Mouse (Mus musculus): ENCODE measurements around the gene Mamdc2. TPM values are rescaled to one million over a fixed set of nuclear protein-coding genes. Genes with fewer than 3 reads are reported as not detected.
A peak's percentile ranks its signal among the peaks of the same experiment; 100 is the strongest.

Mamdc2 gene
- polyA plus RNA-seq, 1 experiment from 2014 or later = 3.9 TPM

GRCm38 (mm10) chr19:23447221-23447987 is 838 bp downstream of the Mamdc2 start:
- peak; percentile 38 for ATAC-seq (ENCODE audit: low FRiP score, low TSS enrichment)
- Histone ChIP-seq H3K4me3 (ENCODE audit: low read depth, low read length) (peak overlapping the region; percentile 52), H3K4me1 (replicated peaks; ENCODE audit: control insufficient read depth, insufficient read depth) (no peaks in the 10 kb centered on the region; the same call in 1 of the 2 replicates), H3K9ac (ENCODE audit: low read length) (peak overlapping the region; percentile 66), H3K4me2 (replicated peaks; ENCODE audit: low read depth) (peak overlapping the region; percentile 93), H3K27me3 (ENCODE audit: control insufficient read depth, insufficient read depth, low read length) (no peaks in the 10 kb centered on the region), H3K9me3 (ENCODE audit: control insufficient read depth, low read length) (no peaks in the 10 kb centered on the region), H3K27ac (replicated peaks) (peak overlapping the region; percentile 65; the same call in 1 of the 2 replicates), H3K36me3 (ENCODE audit: control insufficient read depth, insufficient read depth, low read length) (no peaks in the 10 kb centered on the region)
- peak; percentile 40 for DNase-seq (ENCODE audit: low spot score)
- TF ChIP-seq EP300 (optimal IDR thresholded peaks at IDR 0.05) (no peak), CTCF (IDR thresholded peaks at IDR 0.05; ENCODE audit: low read depth) (peak; percentile 50)
- WGBS = 4% methylated on average over 23 of the region's 23 CpGs

DNA sequence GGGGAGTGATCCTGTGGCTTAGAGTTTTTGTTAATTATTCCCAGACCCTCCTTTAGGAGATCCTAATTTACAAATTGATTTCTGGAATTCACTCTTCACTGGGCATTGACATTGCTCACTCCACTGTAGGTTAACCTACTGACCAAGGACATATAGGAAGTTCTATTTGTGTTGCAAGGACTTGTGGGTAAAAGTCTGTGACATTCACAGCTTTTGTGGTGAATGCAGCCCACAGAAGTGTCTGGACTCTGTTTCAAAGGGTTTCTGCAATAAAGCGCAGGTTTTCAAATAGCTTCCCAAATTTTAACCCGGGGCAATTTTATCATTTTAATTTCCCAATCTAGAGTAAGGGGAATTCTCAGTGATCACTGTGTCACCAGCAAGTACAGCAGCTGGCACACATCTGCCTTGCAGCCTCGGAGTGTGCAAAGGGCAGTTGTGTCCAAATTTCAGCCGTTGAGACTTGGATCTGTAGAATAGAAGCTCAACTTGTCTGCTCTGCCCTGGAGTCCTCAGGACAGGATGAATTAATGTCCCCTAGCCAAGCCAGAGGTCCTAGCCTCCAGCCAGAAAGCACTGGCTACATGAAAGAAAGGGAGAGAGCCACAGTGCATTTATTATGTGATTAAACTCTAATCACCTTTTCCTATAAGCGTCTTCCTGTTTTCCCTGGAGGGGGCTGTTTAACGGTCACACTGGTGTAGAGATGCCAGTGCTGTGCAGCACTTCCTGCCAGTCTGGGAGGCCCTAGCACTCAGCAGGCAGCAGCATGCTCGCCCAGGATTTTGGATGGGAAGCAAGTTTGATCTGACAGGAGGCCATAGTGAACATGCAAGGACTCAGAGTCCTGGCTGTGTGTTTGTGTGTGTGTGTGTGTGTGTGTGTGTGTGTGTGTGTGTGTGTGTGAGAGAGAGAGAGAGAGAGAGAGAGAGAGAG is 3.1 kb downstream of the Mamdc2 start:
- ATAC-seq (ENCODE audit: low FRiP score, low TSS enrichment) = no peak
- Histone ChIP-seq H3K9me3 (ENCODE audit: control insufficient read depth, low read length) (no peaks in the 10 kb centered on the region), H3K27ac (replicated peaks) (no peak overlapping the region), H3K9ac (ENCODE audit: low read length) (no peak overlapping the region), H3K4me3 (ENCODE audit: low read depth, low read length) (no peak overlapping the region), H3K4me2 (replicated peaks; ENCODE audit: low read depth) (no peak overlapping the region), H3K27me3 (ENCODE audit: control insufficient read depth, insufficient read depth, low read length) (no peaks in the 10 kb centered on the region), H3K36me3 (ENCODE audit: control insufficient read depth, insufficient read depth, low read length) (no peaks in the 10 kb centered on the region), H3K4me1 (replicated peaks; ENCODE audit: control insufficient read depth, insufficient read depth) (no peaks in the 10 kb centered on the region; the same call in 1 of the 2 replicates)
- 44% methylated on average over 7 of the region's 7 CpGs for WGBS
- TF ChIP-seq CTCF (IDR thresholded peaks at IDR 0.05; ENCODE audit: low read depth) (no peak), EP300 (optimal IDR thresholded peaks at IDR 0.05) (no peak)
- DNase-seq (ENCODE audit: low spot score) = no peak

DNA sequence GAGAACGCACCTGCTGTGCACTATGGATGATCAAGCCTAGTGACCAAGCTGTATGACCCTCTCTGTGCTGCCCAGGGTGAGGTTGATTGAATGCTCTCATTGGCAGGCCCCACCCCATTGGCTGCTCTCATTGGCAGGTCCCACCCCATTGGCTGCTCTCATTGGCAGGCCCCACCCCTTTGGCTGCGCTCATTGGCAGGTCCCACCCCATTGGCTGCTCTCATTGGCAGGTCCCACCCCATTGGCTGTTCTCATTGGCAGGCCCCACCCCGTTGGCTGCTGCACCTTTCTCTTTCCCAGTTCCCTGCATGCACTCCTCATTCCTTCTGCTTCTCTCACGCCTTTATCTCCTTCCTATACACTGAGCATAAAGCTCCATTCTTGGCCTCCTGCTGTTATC is 12.5 kb downstream of the Mamdc2 start:
- ATAC-seq (ENCODE audit: low FRiP score, low TSS enrichment) (no peak), DNase-seq (ENCODE audit: low spot score) (no peak)
- Histone ChIP-seq H3K4me2 (replicated peaks; ENCODE audit: low read depth) (no peak overlapping the region), H3K4me3 (ENCODE audit: low read depth, low read length) (no peak overlapping the region), H3K36me3 (ENCODE audit: control insufficient read depth, insufficient read depth, low read length) (no peaks in the 10 kb centered on the region), H3K4me1 (replicated peaks; ENCODE audit: control insufficient read depth, insufficient read depth) (no peaks in the 10 kb centered on the region), H3K27me3 (ENCODE audit: control insufficient read depth, insufficient read depth, low read length) (no peaks in the 10 kb centered on the region), H3K9me3 (ENCODE audit: control insufficient read depth, low read length) (no peaks in the 10 kb centered on the region), H3K9ac (ENCODE audit: low read length) (no peak overlapping the region), H3K27ac (replicated peaks) (no peak overlapping the region)
- 77% methylated on average over 4 of the region's 4 CpGs for WGBS
- TF ChIP-seq CTCF (IDR thresholded peaks at IDR 0.05; ENCODE audit: low read depth) = no peak
- no peak for TF ChIP-seq EP300 (optimal IDR thresholded peaks at IDR 0.05)

- Histone ChIP-seq H3K4me2 (replicated peaks; ENCODE audit: low read depth) (peak overlapping the region; percentile 21), H3K36me3 (ENCODE audit: control insufficient read depth, insufficient read depth, low read length) (no peaks in the 10 kb centered on the region), H3K27me3 (ENCODE audit: control insufficient read depth, insufficient read depth, low read length) (no peaks in the 10 kb centered on the region), H3K27ac (replicated peaks) (peak overlapping the region; percentile 83), H3K4me1 (replicated peaks; ENCODE audit: control insufficient read depth, insufficient read depth) (no peaks in the 10 kb centered on the region), H3K4me3 (ENCODE audit: low read depth, low read length) (no peak overlapping the region), H3K9ac (ENCODE audit: low read length) (0 out of 2 replicates have a peak overlapping the region, but pooled peaks have one; percentile 32), H3K9me3 (ENCODE audit: control insufficient read depth, low read length) (no peaks in the 10 kb centered on the region)
- 56% methylated on average over 11 of the region's 11 CpGs for WGBS
- ATAC-seq (ENCODE audit: low FRiP score, low TSS enrichment) (peak; percentile 60; the same call in 1 of the 2 replicates), DNase-seq (ENCODE audit: low spot score) (no peak)
- TF ChIP-seq CTCF (IDR thresholded peaks at IDR 0.05; ENCODE audit: low read depth) (no peak), EP300 (optimal IDR thresholded peaks at IDR 0.05) (no peak)
These were observed 13.8 kb downstream of the Mamdc2 start for GRCm38 (mm10) chr19:23434433-23434832.

DNA sequence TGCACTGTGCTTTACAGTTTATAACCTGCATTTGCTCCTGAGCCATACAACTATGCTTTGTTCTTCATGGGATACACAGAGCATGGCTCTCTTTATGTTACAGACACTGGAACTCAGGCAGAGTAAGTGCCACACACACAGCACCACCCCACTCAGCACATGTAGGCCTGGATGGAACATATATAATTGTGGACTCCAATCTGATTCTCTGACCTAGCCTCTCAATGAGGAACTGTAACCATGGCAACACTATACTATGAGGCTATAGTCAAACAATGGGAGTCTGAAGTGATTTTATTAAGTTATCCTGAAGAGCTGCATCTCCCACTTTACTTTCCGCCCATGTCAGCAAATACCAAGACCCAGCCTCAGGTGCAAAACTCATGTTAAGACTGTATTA is 30.6 kb downstream of the Mamdc2 start:
- H3K4me1 ChIP-seq (replicated peaks; ENCODE audit: control insufficient read depth, insufficient read depth) = no peaks in the 10 kb centered on the region
- TF ChIP-seq EP300 (optimal IDR thresholded peaks at IDR 0.05) = no peak
- no peak overlapping the region for H3K27ac ChIP-seq (replicated peaks)
- DNase-seq (ENCODE audit: low spot score) (no peak), ATAC-seq (ENCODE audit: low FRiP score, low TSS enrichment) (no peak)
- H3K4me2 ChIP-seq (replicated peaks; ENCODE audit: low read depth) = no peak overlapping the region
- H3K36me3 ChIP-seq (ENCODE audit: control insufficient read depth, insufficient read depth, low read length) = no peaks in the 10 kb centered on the region
- H3K4me3 ChIP-seq (ENCODE audit: low read depth, low read length) = no peak overlapping the region
- no peak overlapping the region for H3K9ac ChIP-seq (ENCODE audit: low read length)
- H3K27me3 ChIP-seq (ENCODE audit: control insufficient read depth, insufficient read depth, low read length) = no peaks in the 10 kb centered on the region
- 87% methylated on average over 1 of the region's 1 CpGs for WGBS
- no peaks in the 10 kb centered on the region for H3K9me3 ChIP-seq (ENCODE audit: control insufficient read depth, low read length)
